Comparison of ENCODE assay signal across 23 mouse cellular contexts in the genomic region with DNA sequence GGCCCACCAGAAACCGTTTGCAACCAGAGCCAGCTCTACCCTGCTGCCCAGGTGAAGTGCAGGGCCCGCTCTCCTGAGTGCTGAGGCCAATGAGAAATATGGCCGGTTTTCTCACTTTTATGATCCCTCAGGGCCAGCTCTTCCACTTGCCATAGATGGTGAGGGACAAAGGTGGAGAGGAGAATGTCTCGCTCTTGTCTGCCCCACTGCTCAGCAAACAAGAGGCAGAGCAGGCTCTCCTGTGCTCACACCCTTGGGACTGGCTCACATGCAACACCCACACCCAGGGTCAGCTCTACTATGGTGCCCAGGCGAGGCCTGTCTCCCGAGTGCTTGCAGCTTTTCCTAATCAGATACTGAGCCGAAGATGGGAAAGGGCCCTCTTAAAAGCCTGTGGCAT. TPM values are rescaled to one million over a fixed set of nuclear protein-coding genes. Genes with fewer than 3 reads are reported as not detected.
"Had no signal": no experiment of that assay in that cellular context is flagged by ENCODE, and none has a peak within 500 bp of the region (broad histone marks: within the 10 kb centered on the region; RNA-seq: fewer than 3 reads in every experiment).

No protein-coding gene starts in this region.

- H3K36me3 ChIP-seq: kidney, embryonic 15.5 days; limb, embryonic 13.5 days; liver, embryonic 12.5 days; liver, embryonic 15.5 days; lung, embryonic 15.5 days; midbrain, embryonic 10.5 days; midbrain, embryonic 13.5 days; neural tube, embryonic 13.5 days had no signal

- H3K4me1 ChIP-seq: kidney, embryonic 15.5 days; limb, embryonic 13.5 days; liver, embryonic 12.5 days; liver, embryonic 15.5 days; lung, embryonic 15.5 days; megakaryocyte, embryonic 14.5 days; midbrain, embryonic 13.5 days; neural tube, embryonic 13.5 days had no signal

- H3K4me2 ChIP-seq: kidney, embryonic 15.5 days; limb, embryonic 13.5 days; liver, embryonic 12.5 days; liver, embryonic 15.5 days; lung, embryonic 15.5 days; midbrain, embryonic 13.5 days; neural tube, embryonic 13.5 days had no signal

- H3K9ac ChIP-seq: kidney, embryonic 15.5 days; limb, embryonic 13.5 days; liver, embryonic 12.5 days; liver, embryonic 15.5 days; lung, embryonic 15.5 days; midbrain, embryonic 13.5 days; neural tube, embryonic 13.5 days had no signal

- ATAC-seq: liver, embryonic 12.5 days; midbrain, embryonic 13.5 days; midbrain, embryonic 16.5 days had no signal

- H3K4me3 ChIP-seq: kidney, embryonic 15.5 days; left cerebral cortex, adult 2 months; limb, embryonic 13.5 days; liver, embryonic 12.5 days; liver, embryonic 15.5 days; lung, embryonic 15.5 days; megakaryocyte, embryonic 14.5 days; midbrain, embryonic 10.5 days; midbrain, embryonic 13.5 days; myocyte; neural tube, embryonic 13.5 days had no signal

- H3K9me3 ChIP-seq: kidney, embryonic 15.5 days; liver, embryonic 12.5 days; liver, embryonic 15.5 days; lung, embryonic 15.5 days; midbrain, embryonic 13.5 days; neural tube, embryonic 13.5 days had no signal

- H3K27me3 ChIP-seq: liver, embryonic 15.5 days; lung, embryonic 15.5 days; neural tube, embryonic 13.5 days had no signal

- DNase-seq: kidney, postnatal 10 days; kidney, postnatal 36 days; layer of hippocampus, postnatal 36 days; liver; lung, adult 18-20 months; lung, postnatal 10 days; lung, postnatal 36 days; retina, postnatal 1 day; thymus, adult 2 months; thymus, postnatal 25 days had no signal

- H3K27ac ChIP-seq: kidney, embryonic 15.5 days; left cerebral cortex, adult 2 months; limb, embryonic 13.5 days; liver, embryonic 12.5 days; liver, embryonic 15.5 days; lung, embryonic 15.5 days; midbrain, embryonic 10.5 days; midbrain, embryonic 13.5 days; neural tube, embryonic 13.5 days; stomach, postnatal 0 days had no signal

RNA-seq across cellular contexts. Expression of a gene that starts 41.1 kb away (rescaled TPM):
- polyA plus RNA-seq: myocyte had no signal
